Mouse (Mus musculus) granulocyte monocyte progenitor cell, adult 5-6 weeks (primary cell): Measurements from ENCODE around the gene Apoc4. TPM values are rescaled to one million over a fixed set of nuclear protein-coding genes. Genes with fewer than 3 reads are reported as not detected.

ENCODE experiments used
- ATAC-seq: replicated peaks from 2 replicates; pipeline ENCODE4 v1.8.0; 2016; ENCODE audit warnings: mild to moderate bottlenecking, moderate TSS enrichment, inconsistent platforms; ENCODE audit not compliant: poor library complexity, severe bottlenecking
- total RNA-seq, 2 experiments: library from RNA; stranded (forward) in 1 of 2; stranded (reverse) in 1 of 2; fragments of 200-712, 200-1000 nt in 1 of 2; fragments of >200 nt in 1 of 2; fragmentation: Nextera tagmentation in 1 of 2; gene quantifications; 2 replicates each; pipeline ENCODE4 v1.2.3; 2014 to 2017

The Apoc4 gene
- total RNA-seq, 2 experiments from 2014 or later, result not detected

GRCm38 (mm10) chr7:19634591-19634990 is 46.7 kb downstream of the Apoc4 start:
- ATAC-seq, result no peak

- no peak for ATAC-seq
Observed at GRCm38 (mm10) chr7:19633855-19634254, 47.4 kb downstream of the Apoc4 start.

- ATAC-seq, result no peak
Observed at GRCm38 (mm10) chr7:19633197-19633596, 48.1 kb downstream of the Apoc4 start.

GRCm38 (mm10) chr7:19632720-19633119 is 48.6 kb downstream of the Apoc4 start:
- no peak for ATAC-seq

- ATAC-seq, result no peak
Observed at GRCm38 (mm10) chr7:19632275-19632674, 49.0 kb downstream of the Apoc4 start.

GRCm38 (mm10) chr7:19629361-19629734 is 51.9 kb downstream of the Apoc4 start, which contains the start of gene Relb:
Gene Relb (minus strand): TSS chr7:19629438.
- ATAC-seq, result peak; percentile 25

GRCm38 (mm10) chr7:19628536-19629360 is 52.5 kb downstream of the Apoc4 start:
- peak; percentile 84 for ATAC-seq

- ATAC-seq, result no peak
Observed at GRCm38 (mm10) chr7:19628192-19628535, 53.1 kb downstream of the Apoc4 start.

Other genes with a start within 250 kb of the Apoc4 start
- gene Mark4, start 222.7 kb downstream of the Apoc4 start, total RNA-seq (2014; fragmentation: Nextera tagmentation), result 9.1 and 10.8 TPM in 2 replicates
- 2.5 and 3.8 TPM in 2 replicates for gene Mark4, start 222.7 kb downstream of the Apoc4 start, total RNA-seq (2017)
- gene Exoc3l2, start 218.1 kb downstream of the Apoc4 start, total RNA-seq (2014; fragmentation: Nextera tagmentation), result 1.0 and 2.5 TPM in 2 replicates
- gene Exoc3l2, start 218.1 kb downstream of the Apoc4 start, total RNA-seq (2017), result 0.95 TPM in 1 of 2 replicates, not detected in the other
- 3.1 and 4.5 TPM in 2 replicates for gene Bloc1s3, start 173.1 kb downstream of the Apoc4 start, total RNA-seq (2014; fragmentation: Nextera tagmentation)
- 0.60 and 1.0 TPM in 2 replicates for gene Bloc1s3, start 173.1 kb downstream of the Apoc4 start, total RNA-seq (2017)
- 75.3 and 83.4 TPM in 2 replicates for gene Trappc6a, start 173.1 kb downstream of the Apoc4 start, total RNA-seq (2014; fragmentation: Nextera tagmentation)
- gene Trappc6a, start 173.1 kb downstream of the Apoc4 start, total RNA-seq (2017), result 28.2 and 30.6 TPM in 2 replicates
- not detected in 2 replicates for gene Nkpd1, start 163.6 kb downstream of the Apoc4 start, total RNA-seq (2014; fragmentation: Nextera tagmentation)
- not detected in 2 replicates for gene Nkpd1, start 163.6 kb downstream of the Apoc4 start, total RNA-seq (2017)
- gene Ppp1r37, start 118.4 kb downstream of the Apoc4 start, total RNA-seq (2014; fragmentation: Nextera tagmentation), result 29.7 and 32.3 TPM in 2 replicates
- 11.9 and 17.8 TPM in 2 replicates for gene Ppp1r37, start 118.4 kb downstream of the Apoc4 start, total RNA-seq (2017)
- 3.9 and 7.0 TPM in 2 replicates for gene Zfp296, start 104.2 kb downstream of the Apoc4 start, total RNA-seq (2014; fragmentation: Nextera tagmentation)
- 3.8 and 3.9 TPM in 2 replicates for gene Zfp296, start 104.2 kb downstream of the Apoc4 start, total RNA-seq (2017)
- 66.1 and 70.9 TPM in 2 replicates for gene Gemin7, start 103.9 kb downstream of the Apoc4 start, total RNA-seq (2014; fragmentation: Nextera tagmentation)
- 37.8 and 44.3 TPM in 2 replicates for gene Gemin7, start 103.9 kb downstream of the Apoc4 start, total RNA-seq (2017)
- gene Clasrp, start 77.0 kb downstream of the Apoc4 start, total RNA-seq (2014; fragmentation: Nextera tagmentation), result 24.2 and 40.8 TPM in 2 replicates
- 19.6 TPM in 2 replicates for gene Clasrp, start 77.0 kb downstream of the Apoc4 start, total RNA-seq (2017)
- 1.2 TPM in 1 of 2 replicates, not detected in the other for gene Relb, start 52.0 kb downstream of the Apoc4 start, total RNA-seq (2014; fragmentation: Nextera tagmentation)
- 1.4 and 1.9 TPM in 2 replicates for gene Relb, start 52.0 kb downstream of the Apoc4 start, total RNA-seq (2017)
- 29.9 and 41.7 TPM in 2 replicates for gene Clptm1, start 16.4 kb downstream of the Apoc4 start, total RNA-seq (2014; fragmentation: Nextera tagmentation)
- 32.0 and 36.5 TPM in 2 replicates for gene Clptm1, start 16.4 kb downstream of the Apoc4 start, total RNA-seq (2017)
- gene Apoc2, start 3.5 kb downstream of the Apoc4 start, total RNA-seq (2014; fragmentation: Nextera tagmentation), result 3.3 and 5.9 TPM in 2 replicates
- 1.3 TPM in 1 of 2 replicates, not detected in the other for gene Apoc2, start 3.5 kb downstream of the Apoc4 start, total RNA-seq (2017)
- not detected in 2 replicates for gene Gm44805, start 56 bp downstream of the Apoc4 start, total RNA-seq (2014; fragmentation: Nextera tagmentation)
- gene Gm44805, start 56 bp downstream of the Apoc4 start, total RNA-seq (2017), result not detected in 2 replicates
- gene Apoc1, start 11.2 kb upstream of the Apoc4 start, total RNA-seq (2014; fragmentation: Nextera tagmentation), result 10.3 and 17.9 TPM in 2 replicates
- gene Apoc1, start 11.2 kb upstream of the Apoc4 start, total RNA-seq (2017), result 0.57 and 10.6 TPM in 2 replicates
- gene Apoe, start 17.7 kb upstream of the Apoc4 start, total RNA-seq (2014; fragmentation: Nextera tagmentation), result 21.9 and 23.5 TPM in 2 replicates
- gene Apoe, start 17.7 kb upstream of the Apoc4 start, total RNA-seq (2017), result 59.3 and 90.6 TPM in 2 replicates
- gene Tomm40, start 34.0 kb upstream of the Apoc4 start, total RNA-seq (2014; fragmentation: Nextera tagmentation), result 70.2 and 76.7 TPM in 2 replicates
- 36.2 and 47.0 TPM in 2 replicates for gene Tomm40, start 34.0 kb upstream of the Apoc4 start, total RNA-seq (2017)
- 1.7 and 2.0 TPM in 2 replicates for gene Nectin2, start 69.0 kb upstream of the Apoc4 start, total RNA-seq (2014; fragmentation: Nextera tagmentation)
- gene Nectin2, start 69.0 kb upstream of the Apoc4 start, total RNA-seq (2017), result 1.6 and 1.8 TPM in 2 replicates
- not detected in 2 replicates for gene Bcam, start 89.5 kb upstream of the Apoc4 start, total RNA-seq (2014; fragmentation: Nextera tagmentation)
- not detected in 2 replicates for gene Bcam, start 89.5 kb upstream of the Apoc4 start, total RNA-seq (2017)
- not detected in 2 replicates for gene Cblc, start 115.3 kb upstream of the Apoc4 start, total RNA-seq (2014; fragmentation: Nextera tagmentation)
- not detected in 2 replicates for gene Cblc, start 115.3 kb upstream of the Apoc4 start, total RNA-seq (2017)
- 7.5 and 8.5 TPM in 2 replicates for gene Bcl3, start 141.3 kb upstream of the Apoc4 start, total RNA-seq (2014; fragmentation: Nextera tagmentation)
- gene Bcl3, start 141.3 kb upstream of the Apoc4 start, total RNA-seq (2017), result 0.57 and 1.0 TPM in 2 replicates
- gene Gm19345, start 170.5 kb upstream of the Apoc4 start, total RNA-seq (2014; fragmentation: Nextera tagmentation), result not detected in 2 replicates
- gene Gm19345, start 170.5 kb upstream of the Apoc4 start, total RNA-seq (2017), result not detected in 2 replicates
- not detected in 2 replicates for gene Ceacam16, start 179.8 kb upstream of the Apoc4 start, total RNA-seq (2014; fragmentation: Nextera tagmentation)
- gene Ceacam16, start 179.8 kb upstream of the Apoc4 start, total RNA-seq (2017), result 0.56 TPM in 1 of 2 replicates, not detected in the other
- not detected in 2 replicates for gene Ceacam19, start 206.5 kb upstream of the Apoc4 start, total RNA-seq (2014; fragmentation: Nextera tagmentation)
- not detected in 2 replicates for gene Ceacam19, start 206.5 kb upstream of the Apoc4 start, total RNA-seq (2017)
- 10.7 and 32.3 TPM in 2 replicates for gene Pvr, start 239.7 kb upstream of the Apoc4 start, total RNA-seq (2014; fragmentation: Nextera tagmentation)
- gene Pvr, start 239.7 kb upstream of the Apoc4 start, total RNA-seq (2017), result 10.9 and 11.3 TPM in 2 replicates